Mouse (Mus musculus) spleen, adult 2 months (tissue): ENCODE measurements at regions not wholly inside any gene's neighbourhood (a gene's known extent, or its start where the extent isn't known, plus 50 kb on each side); places are given as distances from the start of the nearest gene placed in this dataset.
"Not testable (repeated sequence)": the region's sequence is repeated elsewhere in the genome, so short reads cannot be mapped to it uniquely, and the experiment has no call there.

Source experiments
- CTCF ChIP-seq: fragments of 200-500 bp; IDR thresholded peaks from 2 replicates; pipeline ENCODE4 v1.5.1; 2011; ENCODE audit warnings: mild to moderate bottlenecking, inconsistent platforms; ENCODE audit not compliant: insufficient read depth, insufficient read length, insufficient replicate concordance; ENCODE audit errors: extremely low read depth
- POLR2A ChIP-seq: fragments of 200-500 bp; IDR thresholded peaks from 2 replicates; pipeline ENCODE4 v1.6.1; 2011; ENCODE audit warnings: low read depth, low read length, inconsistent platforms

DNA sequence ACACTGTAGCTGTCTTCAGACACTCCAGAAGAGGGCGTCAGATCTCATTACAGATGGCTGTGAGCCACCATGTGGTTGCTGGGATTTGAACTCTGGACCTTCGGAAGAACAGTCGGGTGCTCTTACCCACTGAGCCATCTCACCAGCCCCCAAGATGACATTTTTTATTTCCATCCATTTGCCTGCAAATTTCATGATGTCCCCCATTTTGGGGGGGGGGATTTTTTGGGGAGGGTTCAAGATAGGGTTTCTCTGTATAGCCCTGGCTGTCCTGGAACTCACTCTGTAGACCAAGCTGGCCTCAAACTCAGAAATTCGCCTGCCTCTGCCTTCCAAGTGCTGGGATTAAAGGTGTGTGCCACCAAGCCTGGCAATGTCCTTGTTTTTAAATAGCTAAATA is 66.5 kb upstream of the Gm15319 start:
- TF ChIP-seq POLR2A, CTCF: not testable (repeated sequence)
